Mouse (Mus musculus): ENCODE data around the gene Unc13b.

The Unc13b gene

DNA sequence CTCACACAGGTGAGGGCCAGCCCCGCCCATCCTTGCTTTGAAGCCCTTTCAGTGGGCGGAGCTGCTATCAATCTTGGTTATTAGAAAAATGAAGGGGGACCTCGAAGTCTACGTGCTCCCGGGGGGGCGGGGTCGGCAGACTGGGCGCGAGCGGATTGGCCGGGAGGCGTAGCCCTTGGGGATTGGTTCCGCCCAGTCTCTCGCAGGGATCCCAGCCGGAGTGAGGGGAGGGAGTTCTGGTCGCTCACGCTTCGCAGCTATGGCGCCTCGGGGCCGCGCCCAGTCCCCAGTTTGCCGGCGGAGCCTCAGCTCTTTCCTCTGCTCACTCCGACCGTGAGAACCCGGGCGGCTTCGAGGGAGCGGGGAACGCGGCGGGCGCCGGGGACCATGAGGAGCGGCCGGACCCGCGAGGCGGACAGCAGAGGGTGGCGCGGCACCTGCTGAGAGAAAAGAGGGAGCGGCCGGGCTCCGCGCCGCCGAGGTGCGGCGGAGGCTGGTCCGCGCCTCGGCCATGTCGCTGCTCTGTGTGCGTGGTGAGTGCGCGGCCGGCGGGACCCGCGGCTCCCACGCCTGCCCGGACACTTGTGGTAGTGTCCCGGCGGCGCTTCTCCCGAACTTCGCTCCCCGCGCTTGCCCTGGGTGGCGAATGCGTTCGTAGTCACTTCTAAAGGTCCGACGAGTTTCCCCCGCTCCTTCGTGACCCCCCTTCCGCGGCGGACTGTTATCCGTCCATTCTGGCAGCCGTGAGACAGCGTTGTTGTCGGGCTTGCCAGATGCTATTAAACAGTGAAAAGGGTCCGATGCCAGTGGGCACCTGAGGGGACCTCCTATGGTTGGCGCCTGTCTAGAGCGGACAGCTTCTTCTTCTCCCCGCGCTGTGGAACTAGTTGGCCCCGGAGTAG is at the start of gene Unc13b:
Unc13b (plus strand) TSS at position 201 of the 902 bp plus-strand sequence.
- peak; percentile 98 for DNase-seq (ENCODE audit: low spot score)

DNA sequence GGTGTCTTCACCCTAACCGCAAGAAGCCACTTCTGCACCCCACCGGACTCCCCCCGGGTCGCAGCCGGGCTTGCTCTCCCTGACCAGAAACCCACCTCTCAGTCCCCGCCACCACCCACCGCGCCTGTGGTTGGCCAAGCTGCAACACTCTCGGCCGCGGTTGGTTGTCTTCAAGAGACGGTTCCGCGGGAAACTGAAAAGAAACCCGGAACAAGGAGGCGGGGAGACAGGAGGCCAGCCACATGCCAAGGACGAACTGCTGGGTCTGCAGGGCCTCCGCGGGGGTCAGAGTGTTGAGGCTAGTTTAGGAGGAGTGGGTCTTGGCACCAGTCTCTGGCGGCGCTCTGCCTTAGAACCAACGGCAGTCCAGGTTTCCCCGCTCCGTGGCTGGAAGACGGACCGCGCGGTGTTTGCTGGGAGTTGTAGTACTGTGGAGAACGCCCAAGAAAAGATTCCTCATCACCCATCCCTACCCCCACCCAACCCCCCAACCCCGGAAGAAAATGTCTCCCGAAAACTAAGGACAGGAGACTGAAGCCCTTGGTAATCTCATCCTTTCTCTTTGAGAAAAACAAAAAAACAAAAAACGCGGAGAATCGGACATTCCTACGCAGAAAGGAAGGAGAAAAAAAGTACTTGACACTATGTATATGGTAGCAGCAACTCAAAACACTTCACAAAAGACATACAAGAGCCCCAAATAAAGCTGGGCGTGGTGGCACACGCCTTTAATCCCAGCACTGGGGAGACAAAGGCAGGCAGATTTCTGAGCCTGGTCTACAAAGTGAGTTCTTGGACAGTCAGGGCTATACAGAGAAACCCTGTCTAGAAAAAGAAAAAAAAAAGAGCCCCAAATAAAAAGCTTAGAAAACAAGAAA is 48.4 kb upstream of the Unc13b start, which contains the start of gene Fancg:
Fancg (minus strand) TSS at position 346 of the 878 bp plus-strand sequence.
- peak; percentile 86 for DNase-seq (ENCODE audit: low spot score)

DNA sequence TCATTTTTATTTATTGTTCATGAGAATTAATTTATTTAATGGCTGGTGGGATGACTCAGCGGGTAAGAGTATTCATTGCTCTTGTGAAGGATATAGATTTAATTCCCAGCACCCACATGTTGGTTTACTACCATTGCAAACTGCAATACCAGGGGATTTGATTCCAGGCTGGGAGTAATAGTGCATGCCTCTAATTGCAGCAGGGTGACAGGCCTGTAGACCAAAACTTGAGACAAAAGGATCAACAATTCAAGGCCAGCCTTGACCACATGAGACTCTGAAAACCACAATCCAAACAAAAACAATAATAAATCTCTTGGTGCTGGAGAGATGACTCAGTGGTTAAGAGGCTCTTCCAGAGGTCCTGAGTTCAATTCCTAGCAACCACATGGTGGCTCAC is 46.7 kb upstream of the Unc13b start:
- DNase-seq (ENCODE audit: low spot score): no peak

DNA sequence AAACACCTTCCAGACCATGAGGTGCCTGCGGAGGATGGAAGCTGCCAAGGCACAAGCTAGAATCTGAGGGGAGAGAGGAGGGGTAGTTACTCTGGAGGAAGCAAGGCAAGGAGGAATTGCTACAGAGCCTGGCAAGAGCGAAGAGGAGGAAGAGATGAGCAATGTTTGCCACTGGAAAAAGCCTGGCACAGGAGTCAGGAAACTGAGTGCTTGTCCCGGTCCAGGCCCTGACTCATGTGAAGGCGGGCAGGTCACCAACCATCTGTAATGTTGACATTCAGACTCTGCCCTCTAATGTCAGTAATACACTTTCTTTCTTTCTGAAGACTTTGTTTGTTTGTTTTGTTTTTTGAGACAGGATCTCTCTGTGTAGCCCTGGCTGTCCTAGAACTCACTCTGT is 40.6 kb upstream of the Unc13b start:
- no peak for DNase-seq (ENCODE audit: low spot score)

DNA sequence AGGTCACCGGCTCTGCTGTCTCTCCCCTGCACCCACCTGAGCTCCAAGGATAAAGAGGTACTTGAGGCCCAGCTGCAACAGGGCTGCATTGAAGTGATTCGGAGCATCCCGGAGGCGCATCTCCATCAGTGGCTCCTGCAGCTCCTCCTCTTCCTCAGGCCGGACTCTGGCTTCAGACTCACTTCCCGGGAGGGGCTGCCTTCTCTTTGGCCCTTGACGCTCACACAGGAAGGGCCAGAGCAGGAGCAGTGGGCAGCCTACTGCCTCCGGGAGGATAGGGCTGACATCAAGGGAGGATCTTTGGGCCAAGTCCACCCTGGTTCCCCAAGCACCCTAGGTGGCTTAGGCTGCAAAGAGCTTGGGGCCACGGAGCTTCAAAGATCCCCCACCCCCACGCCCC is 39.6 kb upstream of the Unc13b start:
- no peak for DNase-seq (ENCODE audit: low spot score)

DNA sequence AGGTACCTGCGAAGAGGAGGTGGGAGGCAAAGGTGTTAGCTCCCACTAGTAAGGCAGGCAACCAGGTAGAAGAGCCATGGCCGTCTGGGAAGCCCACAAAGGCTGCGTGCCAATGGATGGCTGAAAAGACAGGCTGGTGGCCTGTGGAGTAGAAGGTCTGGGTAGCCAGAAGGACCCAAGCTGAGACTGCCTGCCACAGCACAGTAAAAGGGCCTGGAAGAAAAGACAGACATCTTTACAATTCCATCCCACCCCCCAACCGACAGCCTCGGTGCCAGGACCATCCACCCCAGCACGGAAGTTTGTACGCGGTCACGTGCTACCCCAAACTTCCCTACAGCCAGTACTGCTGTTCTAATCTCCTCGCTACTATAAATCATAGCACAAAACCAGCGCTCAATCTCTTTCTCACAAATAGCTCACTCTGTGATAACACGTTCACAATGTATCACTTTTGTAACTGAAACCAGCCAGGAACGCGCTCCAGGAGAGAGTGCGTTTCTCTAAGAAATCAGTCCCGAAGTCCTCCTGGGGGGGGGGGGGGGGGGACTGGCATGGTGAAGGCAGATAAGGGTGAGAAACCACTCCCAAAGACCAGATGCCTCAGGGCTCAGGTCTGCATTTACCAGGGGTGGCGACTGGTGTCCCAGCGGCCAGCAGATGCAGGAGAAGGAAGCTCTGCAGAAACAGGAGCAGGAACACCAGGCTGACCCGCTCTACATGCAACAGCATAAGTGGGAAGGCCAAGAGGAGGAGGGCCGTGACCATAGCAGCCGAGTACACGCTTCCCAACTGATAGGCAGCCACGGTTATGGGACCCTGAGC is 38.9 kb upstream of the Unc13b start:
- DNase-seq (ENCODE audit: low spot score): peak; percentile 75

DNA sequence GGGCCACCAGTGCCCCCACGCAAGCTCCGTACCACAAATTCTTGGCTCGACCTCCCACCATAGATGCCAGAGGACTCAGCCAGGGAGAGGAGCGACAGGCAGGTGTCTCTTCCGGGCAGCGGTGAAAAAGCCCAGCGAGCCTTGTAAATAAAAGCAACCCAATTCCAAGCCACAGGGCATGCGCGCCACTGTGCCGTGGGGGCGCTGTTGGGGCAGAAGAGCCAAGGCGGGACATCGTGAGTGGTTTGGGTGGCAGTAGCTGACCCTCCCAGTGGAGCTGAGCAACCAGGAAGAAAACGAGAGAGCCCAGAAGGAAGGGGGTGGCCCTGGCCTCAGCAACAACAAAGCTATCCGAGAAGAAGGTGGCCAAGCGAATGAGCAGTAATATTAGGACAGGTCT is 37.9 kb upstream of the Unc13b start:
- DNase-seq (ENCODE audit: low spot score): no peak

DNA sequence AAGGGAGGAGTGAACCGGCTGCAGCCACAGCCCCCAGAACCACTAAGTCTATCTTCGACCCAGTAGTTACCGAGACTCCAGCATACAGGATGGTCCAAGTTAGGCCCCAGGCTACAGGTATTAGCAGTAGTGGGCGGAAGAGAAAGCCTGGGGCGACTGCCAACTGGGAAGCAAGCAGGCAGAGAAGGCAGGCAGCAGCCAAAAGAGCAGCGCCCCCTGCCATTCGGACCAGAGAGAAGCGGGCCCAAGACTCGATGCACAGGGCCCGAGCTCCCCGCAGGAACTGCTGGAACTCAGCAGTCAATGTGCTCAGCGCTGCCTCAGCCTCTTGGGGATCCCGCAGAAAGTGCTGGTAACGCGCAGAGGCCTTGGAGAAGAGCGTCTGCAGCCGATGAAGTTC is 37.4 kb upstream of the Unc13b start:
- no peak for DNase-seq (ENCODE audit: low spot score)

DNA sequence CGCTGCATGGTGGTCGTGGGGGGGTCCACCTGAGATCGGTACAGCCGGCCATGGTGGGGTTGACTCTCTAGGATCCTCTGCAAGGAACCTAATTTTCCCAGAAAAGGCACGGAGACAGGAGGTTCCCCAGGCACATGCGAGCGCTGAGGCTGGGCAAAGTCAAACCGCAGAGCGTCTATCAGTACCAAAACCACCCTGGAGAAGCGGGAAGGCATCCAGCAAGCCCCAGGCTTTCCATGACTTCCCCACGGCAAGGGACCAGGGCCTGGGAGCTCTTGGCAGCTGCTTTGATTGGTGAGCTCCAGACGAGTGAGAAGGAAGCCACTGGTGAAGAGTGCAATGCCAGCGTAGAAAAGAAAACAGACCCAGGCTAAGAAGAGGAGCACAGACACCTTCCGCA is 34.1 kb upstream of the Unc13b start:
- DNase-seq (ENCODE audit: low spot score): no peak

DNA sequence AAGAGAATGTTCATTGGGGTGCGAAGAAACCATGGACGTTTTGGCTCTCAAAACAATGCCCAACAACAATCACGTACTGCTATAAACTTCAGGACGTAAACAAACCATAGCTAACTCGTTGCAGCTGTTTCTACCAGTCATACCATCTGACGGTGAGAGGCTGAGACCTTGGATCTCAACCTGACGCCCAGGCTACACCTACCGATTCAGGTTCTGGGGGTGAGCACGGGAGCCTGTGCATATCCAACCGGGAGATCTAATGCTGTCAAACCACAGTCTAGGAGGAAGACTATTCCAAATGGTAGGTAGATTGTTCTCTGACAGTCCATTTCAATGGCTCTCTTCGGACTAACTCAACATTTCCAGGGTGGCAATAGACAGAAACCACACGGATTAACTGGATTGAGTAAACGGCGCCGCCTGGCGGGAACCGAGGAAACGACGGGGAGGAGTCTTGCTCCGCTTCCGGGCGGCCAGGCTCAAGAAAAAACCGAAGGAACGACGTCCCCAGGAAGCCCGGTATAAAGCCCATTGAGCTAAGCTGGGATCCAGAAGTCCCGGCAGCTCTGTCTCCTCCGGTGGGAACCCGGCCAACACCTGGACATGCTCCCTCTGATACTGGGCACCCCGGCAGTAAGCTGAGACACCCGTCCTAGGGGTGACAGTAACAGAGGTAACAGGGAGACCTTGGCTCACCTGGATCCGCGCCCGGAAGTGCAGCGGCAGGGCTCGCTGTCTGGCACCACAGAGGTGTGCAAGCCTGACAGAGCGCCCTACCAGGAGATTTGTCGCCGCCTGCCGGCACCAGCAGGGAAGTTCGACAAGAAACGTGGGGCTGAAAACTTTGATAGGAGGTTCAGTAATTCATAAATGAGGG is 33.4 kb upstream of the Unc13b start, which contains the start of gene Pigo:
Pigo (minus strand) TSS at position 736 of the 877 bp plus-strand sequence.
- DNase-seq (ENCODE audit: low spot score): peak; percentile 89

DNA sequence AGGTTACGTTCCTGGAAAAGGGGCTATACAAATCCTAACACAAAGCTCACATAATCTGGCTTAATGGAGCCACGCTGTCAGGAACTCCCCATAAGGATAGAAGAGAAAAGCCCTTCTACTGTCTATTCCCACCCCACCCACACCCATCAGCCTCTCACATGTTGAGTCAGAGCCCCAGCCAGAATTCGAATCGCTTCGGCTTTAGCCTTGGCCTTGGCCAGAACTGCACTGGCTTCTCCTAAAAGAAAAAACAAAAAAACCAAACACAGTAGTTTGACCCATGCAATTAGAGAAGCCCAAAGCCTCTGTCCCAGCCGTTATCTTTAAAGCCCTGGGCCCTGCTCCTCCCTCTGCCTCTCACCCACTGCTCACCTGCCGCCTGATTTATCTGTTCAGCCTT is 29.6 kb upstream of the Unc13b start:
- no peak for DNase-seq (ENCODE audit: low spot score)

DNA sequence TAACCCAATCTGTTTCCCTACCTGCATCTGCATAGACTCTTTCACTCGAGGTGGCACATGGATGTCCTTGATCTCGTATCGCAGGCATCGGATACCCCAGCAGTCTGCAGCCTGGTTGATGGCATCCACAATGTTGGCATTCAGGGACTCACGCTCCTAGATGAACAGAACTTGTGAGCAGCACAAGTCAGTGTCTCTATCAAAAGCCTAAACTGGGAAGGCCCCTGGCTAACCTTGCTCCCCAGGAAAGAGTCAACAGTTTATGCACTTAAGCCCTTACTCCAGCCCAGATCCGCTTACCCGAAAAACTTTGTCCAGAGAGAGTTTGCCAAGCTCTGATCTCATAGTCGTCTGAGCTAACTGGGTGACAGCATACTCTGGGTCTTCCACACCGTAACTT is 29.0 kb upstream of the Unc13b start:
- DNase-seq (ENCODE audit: low spot score): no peak

DNA sequence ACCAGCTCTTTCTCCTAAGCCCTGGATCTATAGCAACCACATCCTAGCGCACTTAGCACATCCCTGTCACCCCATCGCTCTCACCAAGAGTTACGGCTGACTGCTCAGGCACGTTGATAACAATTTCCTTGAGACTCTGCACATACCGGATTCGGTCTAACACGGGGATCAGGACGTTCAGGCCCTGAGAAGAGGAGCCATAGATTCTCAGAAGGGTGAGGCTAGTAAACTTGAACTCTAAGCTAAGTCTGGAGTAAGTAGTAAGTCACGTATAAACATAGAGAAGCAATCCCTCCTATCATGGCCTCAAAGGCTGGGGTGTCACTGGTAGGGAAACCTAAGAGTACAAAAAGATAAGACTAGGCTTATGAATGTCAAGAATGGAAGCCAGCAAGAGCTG is 28.4 kb upstream of the Unc13b start:
- DNase-seq (ENCODE audit: low spot score): no peak

DNA sequence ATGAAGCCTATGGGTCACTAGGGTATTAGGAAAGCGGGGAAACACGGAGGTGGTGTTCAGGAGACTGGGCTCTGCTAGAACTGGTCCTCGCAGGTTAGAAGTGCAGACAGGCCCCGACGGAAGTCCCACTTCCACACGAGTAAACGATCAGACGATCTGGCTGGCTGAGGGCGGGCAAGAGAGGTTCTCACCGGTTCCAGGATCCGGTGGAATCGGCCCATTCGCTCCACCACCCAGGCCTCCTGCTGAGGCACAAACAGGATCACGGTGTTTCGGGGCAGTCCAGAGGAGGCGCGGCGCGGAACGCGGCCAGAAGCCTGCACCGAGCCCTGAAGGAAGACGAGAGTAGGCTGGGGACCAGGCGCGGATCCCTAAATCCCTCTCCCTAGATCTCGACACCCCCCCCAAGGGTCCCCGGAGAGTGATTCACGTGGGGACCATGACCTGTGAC is 27.9 kb upstream of the Unc13b start:
- no peak for DNase-seq (ENCODE audit: low spot score)

DNA sequence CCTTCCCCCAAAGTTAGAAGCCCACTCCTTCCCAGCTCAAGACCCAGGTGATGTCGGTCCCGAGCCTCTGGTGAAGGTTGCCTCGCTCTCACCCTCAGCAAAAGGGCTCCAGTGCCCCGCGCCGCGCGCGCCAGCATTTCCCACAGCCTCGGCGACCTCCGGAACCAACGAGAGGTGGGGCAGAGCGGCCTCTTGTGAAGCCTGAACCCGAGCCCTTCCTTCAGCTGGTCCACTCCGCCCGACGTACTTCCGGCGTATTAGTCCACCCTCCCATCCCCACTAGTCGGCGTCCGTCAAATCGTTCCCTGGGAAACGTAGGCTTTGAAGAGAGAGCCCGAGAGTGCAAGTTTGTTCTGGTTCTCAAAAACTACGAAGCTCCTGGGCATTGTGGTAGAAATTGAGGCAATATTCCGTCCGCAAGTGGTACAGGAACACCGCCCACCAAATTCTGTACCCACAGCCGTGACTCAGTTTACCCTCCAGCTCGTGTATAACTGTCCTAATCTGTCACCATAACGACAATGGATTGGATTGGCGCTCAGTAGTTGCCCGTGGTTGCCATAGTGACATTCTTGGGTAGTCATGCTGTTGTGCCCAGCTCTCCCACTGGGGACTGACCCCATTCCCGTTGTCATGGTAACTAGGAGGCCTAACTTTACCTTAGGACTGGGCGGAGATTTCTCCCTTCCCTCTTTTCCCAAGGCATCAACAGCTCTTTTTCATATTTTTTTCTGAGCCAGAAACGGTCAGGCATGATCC is 27.3 kb upstream of the Unc13b start, which contains the start of gene Stoml2:
Stoml2 (minus strand) TSS at position 474 of the 759 bp plus-strand sequence.
- DNase-seq (ENCODE audit: low spot score): peak; percentile 95

DNA sequence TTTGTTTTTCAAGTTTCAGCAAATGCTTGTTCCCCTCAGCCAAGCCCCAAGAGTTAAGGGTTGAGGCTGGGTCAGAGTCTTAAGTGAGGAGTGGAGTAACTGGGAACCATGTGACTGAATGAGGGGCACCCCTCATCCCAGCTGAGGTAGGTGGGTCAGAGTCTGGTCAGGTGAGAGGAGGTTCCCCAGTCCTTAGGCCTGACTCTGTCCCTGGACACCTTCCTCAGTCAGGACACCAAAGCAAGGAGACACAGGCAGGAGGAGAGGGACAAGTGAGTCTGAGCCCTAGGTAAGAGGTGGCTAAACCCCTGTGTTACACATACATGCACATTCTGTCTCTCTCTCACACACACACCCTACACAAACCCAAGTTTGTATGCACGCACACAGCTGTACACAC is 26.3 kb upstream of the Unc13b start:
- no peak for DNase-seq (ENCODE audit: low spot score)

DNA sequence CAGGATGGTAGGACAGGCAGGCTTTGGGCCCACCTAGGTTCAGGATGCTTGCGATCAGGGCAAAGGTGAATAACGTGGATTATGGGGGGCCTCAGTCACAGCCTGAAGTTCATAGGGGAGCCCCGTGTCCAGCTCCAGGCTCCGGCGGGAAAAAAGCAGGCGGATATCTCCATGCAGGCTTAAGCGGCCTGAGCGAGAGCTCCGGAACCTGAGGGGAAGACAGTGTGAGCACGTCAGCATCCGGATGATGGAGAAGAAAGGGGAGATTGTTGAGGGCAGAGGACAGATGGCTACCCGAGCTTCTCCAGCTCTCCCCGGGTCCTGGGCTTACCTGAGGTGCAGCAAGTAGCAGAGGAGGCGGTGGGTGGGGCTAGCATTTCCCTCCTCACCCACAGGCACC is 25.3 kb upstream of the Unc13b start:
- DNase-seq (ENCODE audit: low spot score): no peak

DNA sequence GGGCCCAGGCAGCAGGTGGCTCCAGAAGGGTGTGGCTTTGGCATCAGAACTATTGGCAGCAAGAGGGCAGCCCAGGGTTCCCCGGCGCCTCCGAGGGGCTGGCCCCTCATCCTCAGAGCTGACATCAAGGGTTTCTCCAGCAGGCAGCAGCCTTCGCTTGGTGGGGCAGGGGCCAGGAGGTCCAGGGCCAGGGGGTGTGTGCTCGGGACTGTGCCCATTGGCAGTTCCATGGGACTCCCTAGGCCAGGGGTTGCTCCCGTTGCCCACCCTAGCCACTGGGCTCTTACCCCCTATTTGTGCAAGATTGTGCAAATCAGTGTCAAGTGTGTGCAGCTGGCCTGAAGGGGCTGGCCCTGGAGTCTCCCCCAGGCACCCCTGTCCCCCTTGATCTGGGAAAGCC is 22.9 kb upstream of the Unc13b start:
- no peak for DNase-seq (ENCODE audit: low spot score)

DNA sequence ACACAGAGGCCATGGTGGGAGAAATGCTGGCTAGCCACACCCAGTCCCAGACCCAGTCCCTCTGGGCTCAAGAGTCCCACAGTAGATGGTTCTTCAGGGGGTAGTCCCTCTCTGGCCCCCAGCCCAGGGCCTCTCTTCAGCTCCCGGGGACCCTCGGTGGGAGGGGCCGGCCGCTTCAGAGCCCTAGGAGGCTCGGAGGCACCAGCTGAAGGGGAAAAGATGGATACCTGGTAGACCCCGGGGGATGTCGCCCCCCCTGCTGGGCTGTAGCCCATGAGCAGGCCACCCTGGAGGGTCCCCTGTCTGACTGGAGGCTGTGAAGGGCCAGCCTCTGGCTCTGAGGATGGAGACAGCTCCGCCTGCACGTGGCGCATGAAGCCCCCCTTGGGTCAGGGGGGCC is 22.4 kb upstream of the Unc13b start:
- DNase-seq (ENCODE audit: low spot score): no peak

All from testis, postnatal 14 days (tissue).